Mouse (Mus musculus): Measurements from ENCODE around the gene Hist1h1d.

Gene Hist1h1d

DNA sequence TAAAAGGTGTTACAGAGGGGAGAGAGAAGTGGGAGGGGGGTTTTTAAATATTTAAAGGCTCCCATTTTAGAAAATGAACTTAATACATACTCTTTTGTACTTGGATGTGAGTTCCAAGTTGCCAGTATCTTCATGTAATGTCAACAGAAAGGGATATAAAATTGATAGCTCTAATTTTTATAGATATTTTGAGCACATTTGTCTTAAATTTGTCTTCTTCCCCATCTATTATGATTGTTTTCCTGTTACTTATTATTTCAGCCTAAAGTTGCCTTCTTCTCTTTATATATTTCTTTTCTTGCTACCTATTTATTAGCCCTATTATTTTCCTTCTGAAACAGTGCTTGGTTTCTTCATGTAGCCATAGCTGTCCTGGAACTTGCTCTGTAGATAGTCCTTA lies at the start of gene Hist1h1d:
Gene Hist1h1d, plus strand, starts transcription at position 301 of the 400 bp plus-strand sequence.
- DNase-seq (ENCODE audit: low read depth, low spot score), result no peak

DNA sequence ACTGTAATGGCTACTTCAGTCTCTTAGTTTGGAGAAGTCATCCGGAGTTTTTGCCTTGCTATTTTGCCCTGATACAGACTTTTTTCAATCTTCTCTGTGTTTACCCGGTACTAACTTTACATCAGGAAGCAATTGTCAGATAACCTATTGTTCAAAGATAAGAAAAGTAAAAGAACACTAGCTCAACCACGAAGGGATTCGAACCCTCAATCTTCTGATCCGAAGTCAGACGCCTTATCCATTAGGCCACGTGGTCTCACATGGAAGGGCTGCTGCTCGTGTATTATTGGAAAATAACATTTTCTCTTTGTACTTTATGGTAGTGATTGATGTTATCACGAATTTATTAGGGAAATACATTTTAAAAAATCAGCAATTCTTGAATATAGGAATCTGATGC lies 49.3 kb upstream of the Hist1h1d start:
- DNase-seq (ENCODE audit: low read depth, low spot score), result peak; percentile 57

DNA sequence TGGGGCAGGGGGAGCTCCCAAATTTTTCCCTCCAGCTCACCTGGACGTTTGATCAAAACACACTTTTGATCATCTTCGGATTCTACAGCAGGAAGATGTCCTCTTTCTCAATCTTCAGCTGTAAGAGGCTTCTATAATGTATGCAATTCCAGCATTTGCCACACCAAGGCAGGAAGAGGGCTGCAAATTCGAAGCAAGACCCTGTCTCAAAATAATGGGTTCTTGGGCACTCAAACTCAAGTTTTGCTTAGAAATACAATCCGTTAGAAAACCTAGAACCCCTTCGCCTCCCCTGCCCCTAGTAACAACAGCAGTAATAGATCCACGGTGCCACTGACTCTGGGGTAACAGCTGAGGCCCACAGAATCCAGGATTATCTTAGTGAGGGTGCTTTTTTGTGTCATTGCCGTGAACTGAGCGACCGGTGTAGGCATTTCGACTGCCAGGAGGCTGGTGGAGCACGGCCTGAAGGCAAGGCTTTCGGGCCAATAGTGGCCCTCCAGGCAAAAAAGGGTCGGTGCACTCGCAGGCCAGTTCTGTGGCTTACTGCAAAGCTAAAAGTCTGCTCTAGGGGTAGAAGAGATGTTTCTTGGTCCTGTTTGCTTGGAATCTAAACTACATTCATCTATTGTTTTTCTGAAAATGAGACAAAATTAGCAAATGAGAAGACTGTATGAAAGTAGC lies 47.3 kb upstream of the Hist1h1d start:
- no peak for DNase-seq (ENCODE audit: low read depth, low spot score)

DNA sequence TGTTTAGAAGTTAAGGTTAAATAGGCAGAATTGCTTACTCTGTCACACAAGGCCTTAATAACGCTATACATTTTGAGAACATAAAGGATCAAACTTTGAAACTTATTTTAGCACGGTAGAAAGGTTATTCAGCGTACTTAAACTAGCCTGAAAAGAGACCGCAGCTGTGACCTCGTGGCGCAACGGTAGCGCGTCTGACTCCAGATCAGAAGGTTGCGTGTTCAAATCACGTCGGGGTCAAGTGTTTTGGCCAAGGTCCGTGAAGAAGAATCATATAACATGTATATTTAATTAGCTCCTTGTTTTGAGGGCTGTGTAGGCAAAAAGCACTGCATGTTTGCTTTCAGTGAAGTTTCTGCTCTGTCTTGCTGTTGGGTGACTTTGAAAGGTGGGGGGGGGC lies 46.7 kb upstream of the Hist1h1d start:
- peak; percentile 39 for DNase-seq (ENCODE audit: low read depth, low spot score)

DNA sequence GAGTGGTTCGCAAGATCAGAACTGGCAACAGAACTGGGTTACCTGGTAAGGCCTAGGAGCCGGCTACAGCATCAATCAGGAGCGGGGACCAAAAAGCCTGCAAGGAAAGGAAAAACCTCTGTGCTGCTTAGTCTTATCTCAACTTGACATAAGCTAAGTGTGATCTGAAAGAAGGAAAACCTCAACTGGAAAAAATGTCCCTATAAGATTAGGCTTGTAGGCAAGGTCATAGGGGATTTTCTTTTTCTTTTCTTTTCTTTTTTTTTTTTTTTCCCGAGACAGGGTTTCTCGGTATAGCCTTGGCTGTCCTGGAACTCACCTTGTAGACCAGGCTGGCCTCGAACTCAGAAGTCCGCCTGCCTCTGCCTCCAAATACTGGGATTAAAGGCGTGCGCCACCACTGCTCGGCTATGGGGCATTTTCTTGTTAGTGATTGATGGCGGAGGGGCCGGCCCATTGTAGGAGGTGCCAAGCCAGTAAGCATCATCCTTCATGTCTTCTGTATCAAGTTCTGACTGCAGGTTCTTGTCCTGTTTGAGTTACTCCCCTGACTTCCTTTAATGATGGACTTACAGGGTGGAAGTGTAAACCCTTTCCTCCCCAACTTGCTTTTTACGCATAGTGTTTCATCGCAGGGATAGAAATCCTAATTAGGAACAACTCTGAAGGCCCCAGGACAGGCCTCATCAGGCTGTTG lies 46.1 kb upstream of the Hist1h1d start:
- no peak for DNase-seq (ENCODE audit: low read depth, low spot score)

DNA sequence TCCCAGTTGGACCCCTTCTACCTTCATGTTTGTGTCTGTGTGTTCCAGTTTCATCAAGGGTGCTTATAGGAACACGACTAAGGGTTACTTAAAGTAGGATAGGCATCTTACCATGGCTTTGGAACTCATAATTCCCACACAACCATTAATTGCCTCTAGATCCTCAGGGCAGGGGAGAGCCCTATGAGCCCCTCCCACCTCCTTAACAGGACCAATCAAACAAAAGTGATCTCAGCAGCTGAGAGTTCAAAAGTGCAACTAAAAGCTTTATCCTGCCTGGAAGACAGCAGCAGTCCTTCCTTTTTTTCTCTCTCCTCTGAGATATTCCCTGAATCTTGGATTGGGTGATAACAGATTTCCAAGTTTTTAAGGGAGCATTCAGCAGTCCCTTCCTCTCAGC lies 42.9 kb upstream of the Hist1h1d start:
- no peak for DNase-seq (ENCODE audit: low read depth, low spot score)

DNA sequence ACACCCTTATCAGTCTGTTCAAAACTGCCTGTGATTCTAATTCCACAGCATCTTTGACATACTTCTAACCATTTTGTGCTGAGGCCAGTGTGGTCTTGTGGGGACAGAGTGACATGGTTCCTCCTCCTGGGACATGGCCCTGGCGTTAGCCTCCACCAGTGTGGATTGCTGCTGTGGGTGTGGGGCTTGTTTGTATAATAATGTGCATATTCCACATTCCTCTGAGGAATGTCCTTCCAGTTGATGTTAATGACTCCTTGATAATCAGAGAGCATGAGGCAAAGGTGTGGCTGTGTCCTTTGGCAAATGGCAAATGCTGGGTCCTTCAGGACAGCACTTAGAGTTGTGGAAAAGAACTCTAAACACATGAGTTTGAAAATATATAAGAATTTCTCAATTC lies 39.5 kb upstream of the Hist1h1d start:
- DNase-seq (ENCODE audit: low read depth, low spot score), result no peak

DNA sequence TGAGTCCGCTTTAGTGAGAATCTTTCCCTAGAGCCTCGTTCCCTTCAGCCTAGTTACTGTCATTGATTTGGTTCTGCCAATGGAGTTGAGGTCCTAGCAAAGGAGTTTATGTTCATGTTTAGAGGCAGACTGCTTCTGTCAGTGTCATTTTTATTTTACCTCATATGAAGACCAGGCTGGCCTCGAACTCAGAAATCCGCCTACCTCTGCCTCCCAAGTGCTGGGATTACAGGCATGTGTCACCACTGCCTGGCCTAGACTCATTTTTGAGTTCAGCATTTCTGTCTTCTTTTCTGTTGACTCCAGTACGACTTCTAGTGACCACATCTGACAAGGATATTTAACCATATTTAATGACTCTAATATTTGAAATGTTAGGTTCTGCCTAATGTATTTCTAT lies 37.8 kb upstream of the Hist1h1d start:
- DNase-seq (ENCODE audit: low read depth, low spot score), result no peak

DNA sequence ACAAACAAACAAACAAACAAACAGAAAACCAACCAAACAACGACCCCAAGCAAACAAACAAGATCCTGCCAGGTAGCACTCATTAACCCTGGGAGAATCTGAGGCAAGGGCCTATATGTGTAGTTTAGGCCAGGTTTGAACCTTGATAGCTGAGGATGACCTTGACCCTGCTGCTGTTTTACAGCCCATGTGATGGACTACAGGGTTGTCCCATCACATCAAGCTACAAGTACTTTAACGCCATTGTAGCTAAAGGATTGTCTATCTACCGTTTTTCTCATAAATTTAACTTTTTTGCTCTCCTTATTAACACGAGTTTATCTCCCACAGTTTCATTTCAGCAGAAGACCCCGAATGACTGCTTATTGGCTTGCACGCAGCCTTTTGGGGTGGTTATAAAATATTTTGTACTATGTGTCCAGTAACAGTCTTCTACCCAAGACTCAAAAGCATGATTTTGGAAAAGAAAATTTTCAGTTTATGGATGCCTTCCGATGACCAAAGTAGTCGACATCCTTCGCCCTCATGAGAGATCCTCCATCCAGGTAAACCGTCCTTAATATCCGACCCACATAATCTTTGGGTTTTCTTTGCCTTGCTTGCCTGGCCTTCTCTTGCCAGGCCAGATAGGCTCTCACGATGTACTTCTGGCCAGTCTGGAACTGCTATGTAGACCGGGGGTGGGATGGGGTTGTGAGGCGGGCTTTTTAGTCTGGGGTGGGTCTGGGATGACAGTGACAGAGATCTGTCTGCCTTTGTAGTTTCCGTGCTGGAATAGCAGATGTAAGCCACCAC lies 37.0 kb upstream of the Hist1h1d start:
- DNase-seq (ENCODE audit: low read depth, low spot score), result no peak

DNA sequence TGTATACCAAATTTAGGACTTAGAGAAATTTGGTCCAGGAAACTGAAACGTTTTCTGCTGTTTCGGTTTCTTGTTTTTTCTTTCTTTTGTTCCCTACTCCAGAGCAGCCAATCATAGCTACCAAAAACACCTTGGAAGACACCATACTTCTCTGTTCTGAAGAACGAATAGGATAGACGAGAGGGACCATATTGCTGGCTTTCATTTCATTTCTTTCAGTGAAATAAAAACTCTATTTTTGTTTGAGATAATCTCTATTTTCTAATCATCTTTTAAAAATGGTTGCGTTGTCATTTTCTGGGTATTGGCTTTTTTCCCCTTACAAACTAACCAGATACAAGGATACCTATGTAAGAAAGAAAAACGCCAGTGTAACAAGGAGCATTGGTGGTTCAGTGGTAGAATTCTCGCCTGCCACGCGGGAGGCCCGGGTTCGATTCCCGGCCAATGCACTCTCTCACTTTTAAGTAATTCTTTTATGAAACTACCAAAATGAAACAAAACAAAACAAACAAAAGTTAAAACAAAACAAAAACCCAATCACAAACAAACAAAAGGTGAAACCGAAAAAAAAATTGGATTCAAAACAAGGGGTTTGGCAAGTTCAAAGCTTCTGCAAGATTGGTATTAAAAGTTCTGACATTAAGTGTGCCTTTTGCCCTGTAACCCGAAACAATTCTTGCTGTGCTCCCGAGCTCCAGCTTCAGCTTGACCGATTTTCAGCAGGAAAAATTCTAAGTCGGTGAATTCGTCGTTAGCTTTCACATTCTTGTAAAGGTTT lies 36.0 kb upstream of the Hist1h1d start:
- DNase-seq (ENCODE audit: low read depth, low spot score), result peak; percentile 88

DNA sequence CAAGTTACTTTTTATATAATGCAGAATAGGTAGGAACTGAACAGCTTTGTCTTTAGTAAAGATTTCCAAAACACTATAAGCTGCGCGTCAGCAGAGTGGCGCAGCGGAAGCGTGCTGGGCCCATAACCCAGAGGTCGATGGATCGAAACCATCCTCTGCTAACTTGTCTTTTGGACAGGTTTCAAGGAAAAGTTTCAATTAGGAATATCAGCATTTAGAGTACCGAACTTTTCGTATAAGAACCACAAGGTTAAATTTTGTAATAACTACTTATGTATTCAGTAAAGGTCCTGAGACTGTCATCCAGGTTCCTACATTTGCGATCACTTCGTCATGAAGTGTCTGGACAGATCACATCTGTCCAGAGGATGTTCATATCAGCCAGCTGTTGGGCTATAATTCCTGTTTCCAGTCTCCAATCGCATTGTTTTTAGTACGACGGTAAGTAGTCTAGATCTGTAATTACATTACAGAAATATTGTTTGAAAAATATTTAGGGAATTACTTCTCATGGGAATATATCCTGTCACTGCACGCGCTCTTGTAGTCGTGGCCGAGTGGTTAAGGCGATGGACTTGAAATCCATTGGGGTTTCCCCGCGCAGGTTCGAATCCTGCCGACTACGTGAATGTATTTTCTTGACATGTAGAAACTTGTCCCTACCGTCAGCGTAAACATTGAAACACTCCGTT lies 35.3 kb upstream of the Hist1h1d start:
- DNase-seq (ENCODE audit: low read depth, low spot score), result peak; percentile 89

DNA sequence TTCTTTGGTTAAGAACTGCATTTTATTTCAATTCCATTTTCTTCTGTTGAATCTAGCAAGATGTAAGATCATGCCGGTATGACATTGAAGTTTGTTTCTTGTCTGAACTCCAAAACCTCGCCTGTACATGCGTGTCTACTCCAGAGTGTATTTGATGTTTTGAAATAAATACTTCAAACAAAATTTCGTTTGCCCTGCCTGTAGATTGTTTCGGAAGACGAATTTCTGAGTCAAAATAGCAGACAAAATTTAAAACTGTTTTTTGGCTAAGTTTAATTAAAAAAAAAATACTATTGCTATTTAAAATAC lies 34.8 kb upstream of the Hist1h1d start:
- no peak for DNase-seq (ENCODE audit: low read depth, low spot score)

DNA sequence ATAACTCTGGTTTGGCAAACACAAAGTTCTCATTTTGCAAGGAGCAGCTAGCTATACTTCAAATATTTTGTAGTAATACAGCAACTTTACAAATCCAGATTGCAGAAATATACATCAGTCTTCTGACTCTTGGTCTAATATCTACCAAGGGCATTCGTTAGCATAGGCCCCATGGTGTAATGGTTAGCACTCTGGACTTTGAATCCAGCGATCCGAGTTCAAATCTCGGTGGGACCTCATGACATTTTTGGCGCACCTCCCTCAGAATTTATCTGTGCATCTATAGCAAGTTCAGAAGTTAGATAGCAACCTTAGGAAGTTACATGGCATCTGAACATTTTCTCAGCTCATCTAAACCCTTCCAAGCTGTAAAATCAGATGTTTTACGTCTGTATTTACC lies 34.2 kb upstream of the Hist1h1d start:
- DNase-seq (ENCODE audit: low read depth, low spot score), result peak; percentile 85

DNA sequence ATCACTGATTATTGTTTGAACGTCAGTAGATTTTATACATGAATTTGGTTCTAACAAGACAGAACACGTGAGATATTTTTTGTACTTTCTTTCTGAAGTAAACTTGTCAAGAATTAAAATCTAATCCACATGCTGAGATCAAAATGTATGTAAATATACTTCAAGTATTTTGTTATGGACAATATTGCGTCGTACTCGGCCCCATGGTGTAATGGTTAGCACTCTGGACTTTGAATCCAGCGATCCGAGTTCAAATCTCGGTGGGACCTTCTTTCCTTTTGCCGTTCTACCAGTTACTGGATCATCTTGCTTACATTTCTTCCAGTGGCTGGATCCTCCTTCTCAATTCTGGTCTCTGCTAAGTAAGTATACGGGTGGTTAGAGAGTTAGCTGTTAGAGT lies 33.6 kb upstream of the Hist1h1d start:
- DNase-seq (ENCODE audit: low read depth, low spot score), result peak; percentile 83

DNA sequence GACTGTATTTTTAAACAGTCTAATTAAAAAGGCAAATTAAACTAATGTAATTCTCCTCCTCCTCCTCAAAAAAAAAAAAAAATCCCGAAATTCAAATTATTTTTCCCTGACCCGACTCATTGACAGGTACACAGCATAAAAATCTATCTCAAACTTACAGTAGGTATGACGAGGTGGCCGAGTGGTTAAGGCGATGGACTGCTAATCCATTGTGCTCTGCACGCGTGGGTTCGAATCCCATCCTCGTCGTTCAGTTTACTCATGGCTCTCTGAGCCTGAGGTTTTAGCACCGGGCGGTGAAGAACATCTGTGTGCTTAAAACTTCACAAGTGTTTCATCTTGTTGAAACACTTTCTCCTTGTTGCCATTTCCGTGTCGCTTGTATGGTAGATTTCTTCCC lies 31.4 kb upstream of the Hist1h1d start:
- DNase-seq (ENCODE audit: low read depth, low spot score), result peak; percentile 83

DNA sequence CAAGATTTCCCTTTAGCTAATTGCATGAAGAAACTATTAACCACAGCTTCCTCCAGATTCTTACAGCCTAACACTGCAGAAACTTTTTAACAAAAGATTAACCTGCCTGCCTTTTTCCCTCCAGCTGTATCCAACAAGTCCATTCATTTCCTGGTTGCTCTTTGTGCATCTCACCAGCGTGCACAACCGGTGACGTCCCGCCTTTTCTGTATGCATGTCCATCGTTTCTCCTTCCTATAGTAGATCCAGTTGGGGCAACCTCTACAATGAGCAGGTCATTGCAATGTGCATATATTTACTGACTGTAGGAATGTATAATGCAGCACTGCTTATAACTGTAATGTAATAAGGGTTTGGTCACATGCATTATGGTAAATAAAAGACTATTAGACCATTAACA lies 29.1 kb upstream of the Hist1h1d start:
- DNase-seq (ENCODE audit: low read depth, low spot score), result no peak

DNA sequence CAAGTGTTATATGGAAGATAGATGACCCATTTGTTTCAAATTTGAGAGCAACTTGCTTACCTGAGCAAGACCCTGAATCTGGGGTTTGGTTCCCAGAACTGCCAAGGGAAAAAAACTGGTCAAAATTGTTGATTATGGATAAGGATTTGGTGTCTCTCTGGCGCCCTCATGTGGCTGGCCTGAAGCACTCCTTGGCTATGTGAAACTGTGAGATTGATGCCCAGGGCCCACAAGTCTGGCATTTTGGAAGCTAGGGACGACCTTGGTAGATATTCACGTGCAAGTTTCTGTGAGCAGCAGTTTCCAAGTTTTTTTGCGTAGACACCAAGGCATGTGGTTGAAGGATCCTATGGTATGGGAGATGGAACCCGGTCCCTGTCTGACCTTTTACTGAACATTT lies 28.4 kb upstream of the Hist1h1d start:
- DNase-seq (ENCODE audit: low read depth, low spot score), result peak; percentile 81

DNA sequence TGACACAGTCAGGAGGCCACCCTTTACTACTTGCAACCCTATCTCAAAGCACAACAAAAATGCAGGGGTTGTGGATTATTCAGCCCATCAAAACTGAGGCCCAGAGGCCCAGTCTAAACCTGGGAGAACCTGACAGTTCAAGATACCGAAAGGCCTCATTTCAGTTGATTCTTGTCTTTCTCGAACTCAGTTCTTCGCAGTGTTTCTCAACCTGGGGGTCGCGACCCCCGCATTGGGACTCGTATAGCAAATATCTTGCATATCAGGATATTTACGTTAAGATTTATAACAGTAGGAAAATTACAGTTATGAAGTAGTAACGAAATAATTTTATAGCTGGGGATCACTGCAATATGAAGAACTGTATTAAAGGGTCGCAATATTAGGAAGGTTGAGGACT lies 27.2 kb upstream of the Hist1h1d start:
- DNase-seq (ENCODE audit: low read depth, low spot score), result no peak

DNA sequence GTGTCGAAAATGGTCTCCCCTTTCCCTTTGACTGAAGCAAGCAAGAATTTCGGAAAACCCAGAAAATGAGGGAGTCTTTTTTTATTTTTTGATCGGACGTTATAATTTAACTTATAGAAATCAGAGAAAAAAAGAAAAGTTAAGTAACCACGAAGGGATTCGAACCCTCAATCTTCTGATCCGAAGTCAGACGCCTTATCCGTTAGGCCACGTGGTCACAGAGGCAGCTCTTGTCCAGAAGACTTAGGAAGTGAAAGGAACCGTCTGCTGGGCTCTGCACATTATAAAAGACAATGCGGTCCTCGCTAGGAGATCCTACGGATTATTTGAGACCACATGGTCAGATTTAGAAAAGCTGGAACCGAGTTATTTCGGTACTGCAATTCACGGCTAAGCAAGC lies 26.8 kb upstream of the Hist1h1d start:
- DNase-seq (ENCODE audit: low read depth, low spot score), result peak; percentile 89

DNA sequence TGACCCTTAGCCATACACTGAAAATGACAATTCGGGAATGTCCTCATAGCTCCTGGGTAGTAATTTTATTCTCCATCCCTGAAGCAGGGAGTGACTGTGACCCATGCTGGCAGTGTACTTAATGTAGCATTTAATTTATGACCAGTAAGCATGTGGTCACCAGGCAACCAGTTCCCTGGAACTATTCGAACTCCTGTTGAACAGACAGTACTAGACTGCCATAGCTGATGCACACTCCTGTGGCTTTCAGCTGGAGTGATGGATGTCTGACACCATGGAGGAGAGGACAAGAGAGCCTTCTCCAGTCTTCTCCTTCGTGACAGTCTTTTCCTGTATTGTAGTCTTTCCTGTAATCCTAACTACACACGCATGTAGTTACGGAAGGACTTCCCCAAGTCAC lies 24.1 kb upstream of the Hist1h1d start:
- no peak for DNase-seq (ENCODE audit: low read depth, low spot score)

DNA sequence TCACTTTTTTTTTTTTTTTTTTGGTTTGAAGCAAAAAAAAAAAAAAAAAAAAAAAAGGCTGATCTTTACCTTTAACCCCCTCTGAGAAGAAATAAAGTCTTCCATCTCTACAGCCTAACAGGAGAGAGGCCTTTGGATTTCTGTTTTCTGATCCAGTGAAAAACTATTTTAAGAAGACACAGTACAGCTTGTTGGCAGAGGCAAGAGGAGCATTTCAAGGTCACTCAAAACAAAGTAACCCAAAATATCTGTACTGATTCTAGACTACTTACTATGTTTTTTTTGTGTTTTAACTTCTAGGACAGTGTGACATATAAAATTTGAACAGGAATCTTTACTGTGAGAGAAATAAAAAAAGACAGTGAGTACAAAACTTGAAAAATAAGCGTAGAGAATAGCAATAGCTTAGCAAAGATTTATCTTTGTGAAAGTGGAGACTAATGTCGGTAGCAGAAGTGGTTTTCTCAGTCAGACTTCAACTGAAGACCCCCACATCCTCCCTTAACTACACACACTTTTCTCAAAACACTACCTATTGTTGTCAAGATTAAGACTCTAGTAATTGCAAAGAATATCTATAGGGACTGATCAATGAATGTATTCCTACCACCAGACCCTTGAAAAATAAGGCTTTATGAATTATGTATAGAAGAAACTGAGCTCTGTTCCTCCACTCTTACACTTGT lies 23.4 kb upstream of the Hist1h1d start:
- DNase-seq (ENCODE audit: low read depth, low spot score), result no peak
